Mouse (Mus musculus) fat pad, adult 2 months (tissue): ENCODE measurements around the gene Atf6b.

Experiments
- DNase-seq: peaks from one replicate; pipeline ENCODE4 v3.0.0-alpha.2; 2011; ENCODE audit warnings: low read depth, low spot score; ENCODE audit errors: extremely low read depth

Gene Atf6b

GRCm38 (mm10) chr17:34626773-34627092 lies 20.2 kb upstream of the Atf6b start:
- no peak for DNase-seq

GRCm38 (mm10) chr17:34627093-34627942 lies 19.6 kb upstream of the Atf6b start:
- DNase-seq: no peak

- DNase-seq: no peak
Measured at GRCm38 (mm10) chr17:34627943-34628643, 18.9 kb upstream of the Atf6b start, which contains the start of gene Ppt2. TSS of gene Ppt2 (minus strand) at chr17:34628510.

GRCm38 (mm10) chr17:34628644-34628967 lies 18.3 kb upstream of the Atf6b start:
- DNase-seq: no peak

- no peak for DNase-seq
Measured at GRCm38 (mm10) chr17:34629221-34629751, 17.7 kb upstream of the Atf6b start, which contains the start of gene Prrt1. TSS of gene Prrt1 (plus strand) at chr17:34629533.

- DNase-seq: no peak
Measured at GRCm38 (mm10) chr17:34629796-34630603, 16.9 kb upstream of the Atf6b start.

GRCm38 (mm10) chr17:34630761-34631301 lies 16.1 kb upstream of the Atf6b start:
- no peak for DNase-seq

- no peak for DNase-seq
Measured at GRCm38 (mm10) chr17:34631647-34632046, 15.3 kb upstream of the Atf6b start.

GRCm38 (mm10) chr17:34632261-34632691 lies 14.7 kb upstream of the Atf6b start:
- no peak for DNase-seq

- DNase-seq: no peak
Measured at GRCm38 (mm10) chr17:34635671-34636070, 11.3 kb upstream of the Atf6b start.

GRCm38 (mm10) chr17:34637459-34637858 lies 9.5 kb upstream of the Atf6b start:
- no peak for DNase-seq

GRCm38 (mm10) chr17:34639461-34640255 lies 7.3 kb upstream of the Atf6b start:
- DNase-seq: no peak

- no peak for DNase-seq
Measured at GRCm38 (mm10) chr17:34640778-34641601, 6.0 kb upstream of the Atf6b start.

GRCm38 (mm10) chr17:34641945-34642344 lies 5.0 kb upstream of the Atf6b start:
- no peak for DNase-seq

GRCm38 (mm10) chr17:34643379-34643778 lies 3.6 kb upstream of the Atf6b start:
- no peak for DNase-seq

GRCm38 (mm10) chr17:34643944-34644343 lies 3.0 kb upstream of the Atf6b start:
- no peak for DNase-seq

GRCm38 (mm10) chr17:34644608-34645007 lies 2.3 kb upstream of the Atf6b start, which contains the start of gene Fkbpl:
TSS of gene Fkbpl (plus strand) at chr17:34644764.
- DNase-seq: no peak

- DNase-seq: no peak
Measured at GRCm38 (mm10) chr17:34645256-34645829, 1.6 kb upstream of the Atf6b start.
